Mouse (Mus musculus): ENCODE measurements around the gene Arl6ip4.

The Arl6ip4 gene

GRCm38 (mm10) chr5:124115990-124116845 is at the start of gene Arl6ip4:
Arl6ip4 (plus strand) TSS chr5:124116089.
- peak; percentile 71 for DNase-seq (ENCODE audit: low read depth, low spot score)

GRCm38 (mm10) chr5:124069657-124070056 is 46.2 kb upstream of the Arl6ip4 start:
- no peak for DNase-seq (ENCODE audit: low read depth, low spot score)

DNA sequence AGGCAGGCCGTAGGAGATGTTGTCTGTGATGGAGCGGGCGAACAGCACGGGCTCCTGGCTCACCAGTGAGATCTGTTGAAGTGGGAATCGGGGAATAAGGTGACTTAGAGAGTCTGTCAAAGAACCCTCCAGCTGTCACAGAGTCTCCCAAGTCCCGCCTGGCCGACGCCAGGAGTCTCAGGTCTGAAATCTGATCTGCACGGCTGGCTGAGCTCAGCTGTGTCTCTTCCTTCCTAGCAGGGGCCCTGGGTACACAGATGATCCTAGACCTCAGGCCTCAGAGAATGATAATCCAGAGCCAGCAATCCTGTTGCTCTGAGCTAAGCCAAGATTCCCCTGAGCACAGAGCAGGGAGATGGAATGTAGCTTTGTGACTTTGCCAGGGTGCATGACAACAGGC is 42.2 kb upstream of the Arl6ip4 start:
- DNase-seq (ENCODE audit: low read depth, low spot score) = no peak

DNA sequence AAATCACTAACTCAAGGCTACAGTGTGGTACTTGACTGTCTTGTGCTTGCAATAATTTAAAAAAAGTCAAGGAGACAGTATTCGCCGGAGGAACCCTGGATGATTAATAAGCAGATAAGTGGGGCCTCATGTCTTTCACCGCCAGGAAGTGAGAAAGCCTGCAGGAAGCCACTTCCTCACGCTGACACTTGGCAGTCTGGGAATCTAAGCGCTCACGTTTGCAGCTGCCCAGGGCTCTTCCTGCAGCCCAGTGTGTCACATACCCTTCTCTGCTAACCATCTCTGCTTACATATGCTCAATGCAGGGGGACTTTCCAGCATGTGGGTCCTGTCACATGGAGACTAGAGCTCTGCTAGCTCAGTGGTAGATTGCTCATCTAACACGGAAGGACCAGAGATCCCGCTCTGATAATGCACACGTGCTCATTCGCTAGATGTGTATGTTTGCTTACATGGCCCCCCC is 41.0 kb upstream of the Arl6ip4 start:
- DNase-seq (ENCODE audit: low read depth, low spot score) = no peak

DNA sequence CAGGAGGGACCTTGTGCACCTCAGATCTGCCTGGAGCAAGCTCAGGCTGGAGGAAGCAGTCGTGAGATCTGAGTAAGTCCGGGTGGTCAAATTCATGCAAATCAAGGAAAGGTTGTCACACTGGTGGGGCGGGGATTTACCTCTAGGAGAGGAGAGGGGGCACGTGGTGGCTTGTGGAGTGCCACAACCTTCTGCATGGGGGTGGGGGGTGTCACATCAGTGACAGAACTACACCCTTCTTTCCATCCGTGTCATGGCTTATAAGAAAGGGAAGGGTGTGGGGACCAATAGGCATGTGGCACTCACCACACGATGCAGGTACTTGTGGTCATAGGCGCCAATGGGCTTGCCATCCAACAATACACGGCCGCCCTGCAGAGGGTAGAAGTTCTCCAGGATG is 40.2 kb upstream of the Arl6ip4 start:
- no peak for DNase-seq (ENCODE audit: low read depth, low spot score)

DNA sequence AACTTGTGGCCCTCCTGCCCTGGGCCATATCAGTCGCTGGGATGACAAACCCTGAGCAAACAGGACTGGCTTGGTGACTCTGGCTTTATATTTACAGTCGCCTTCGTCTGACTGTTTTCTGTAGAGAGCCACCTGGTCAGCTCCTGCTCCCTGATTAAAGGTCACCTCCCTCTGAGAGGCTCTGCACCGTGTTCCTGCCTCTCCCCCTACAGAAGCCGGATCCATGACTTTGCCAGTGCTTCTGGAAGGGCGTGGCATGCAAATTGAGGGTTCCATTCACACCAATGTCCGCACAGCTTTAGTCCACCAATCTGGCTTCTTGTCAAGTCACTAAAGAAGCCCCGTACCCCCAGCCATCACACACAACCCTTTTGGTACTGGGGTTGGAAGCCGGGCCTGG is 39.3 kb upstream of the Arl6ip4 start:
- no peak for DNase-seq (ENCODE audit: low read depth, low spot score)

GRCm38 (mm10) chr5:124077241-124077640 is 38.6 kb upstream of the Arl6ip4 start:
- DNase-seq (ENCODE audit: low read depth, low spot score) = no peak

DNA sequence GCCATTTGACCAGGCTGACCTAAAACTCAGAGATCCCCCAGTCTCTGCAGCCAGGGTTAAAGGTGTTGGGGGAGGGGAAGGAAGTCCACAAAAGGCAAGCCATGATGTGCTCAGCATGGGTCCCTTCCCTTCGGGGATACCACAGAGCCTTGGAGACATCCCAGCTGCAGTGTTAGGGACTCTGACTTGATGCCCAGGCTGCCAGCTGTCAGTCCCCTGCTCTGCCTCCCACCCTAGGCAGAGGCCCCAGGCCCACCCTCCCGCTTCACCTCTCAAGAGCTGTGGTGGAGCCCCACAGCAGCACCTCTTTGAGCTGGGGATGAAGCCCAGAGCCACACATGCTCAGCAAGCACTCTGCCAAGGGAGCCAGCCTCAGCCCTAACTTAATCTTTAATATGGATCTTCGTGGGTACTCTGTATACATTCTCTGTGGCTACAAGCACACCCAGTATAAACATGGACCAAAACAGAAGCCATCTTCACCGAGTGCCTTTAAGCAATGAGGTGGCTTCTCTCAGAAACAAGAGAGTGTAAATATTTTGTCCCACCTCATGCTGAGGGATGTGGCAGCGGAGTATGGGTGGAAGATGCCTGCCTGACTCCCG is 37.9 kb upstream of the Arl6ip4 start:
- no peak for DNase-seq (ENCODE audit: low read depth, low spot score)

DNA sequence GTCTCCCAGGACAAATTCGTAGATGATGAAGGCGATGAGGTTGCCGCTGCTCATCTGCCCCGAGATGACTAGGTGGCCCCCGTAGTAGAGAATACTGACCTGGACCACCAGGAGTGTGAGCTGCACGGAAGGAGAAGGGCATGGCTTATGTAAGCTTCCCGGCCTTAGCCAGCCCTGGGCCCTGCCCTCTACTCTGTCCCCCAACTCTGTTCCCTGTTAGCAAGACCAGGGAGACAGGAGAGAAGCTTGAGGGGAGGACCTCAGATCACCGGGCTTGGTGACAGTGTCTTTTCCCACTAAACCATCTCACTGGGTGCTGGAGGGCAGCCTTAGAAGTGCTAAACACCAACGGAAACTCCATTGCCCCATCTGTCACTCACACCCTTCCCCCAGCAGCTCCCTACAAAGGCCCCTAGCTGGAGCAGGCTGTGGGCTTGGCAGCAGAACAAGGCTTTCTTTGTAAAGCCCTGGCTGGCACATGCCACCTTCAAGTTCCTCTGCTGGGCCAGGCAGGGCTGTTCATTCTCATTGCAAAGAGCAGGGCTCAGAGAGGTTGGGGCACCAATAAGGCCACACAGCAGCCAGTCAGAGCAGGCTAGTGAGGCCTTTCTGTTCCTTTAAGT is 37.0 kb upstream of the Arl6ip4 start:
- DNase-seq (ENCODE audit: low read depth, low spot score) = no peak

- no peak for DNase-seq (ENCODE audit: low read depth, low spot score)
Observed at GRCm38 (mm10) chr5:124079880-124080279, 36.0 kb upstream of the Arl6ip4 start.

GRCm38 (mm10) chr5:124082447-124082846 is 33.4 kb upstream of the Arl6ip4 start:
- no peak for DNase-seq (ENCODE audit: low read depth, low spot score)

GRCm38 (mm10) chr5:124082941-124083688 is 32.8 kb upstream of the Arl6ip4 start:
- DNase-seq (ENCODE audit: low read depth, low spot score) = no peak

GRCm38 (mm10) chr5:124083850-124084587 is 31.9 kb upstream of the Arl6ip4 start:
- no peak for DNase-seq (ENCODE audit: low read depth, low spot score)

DNA sequence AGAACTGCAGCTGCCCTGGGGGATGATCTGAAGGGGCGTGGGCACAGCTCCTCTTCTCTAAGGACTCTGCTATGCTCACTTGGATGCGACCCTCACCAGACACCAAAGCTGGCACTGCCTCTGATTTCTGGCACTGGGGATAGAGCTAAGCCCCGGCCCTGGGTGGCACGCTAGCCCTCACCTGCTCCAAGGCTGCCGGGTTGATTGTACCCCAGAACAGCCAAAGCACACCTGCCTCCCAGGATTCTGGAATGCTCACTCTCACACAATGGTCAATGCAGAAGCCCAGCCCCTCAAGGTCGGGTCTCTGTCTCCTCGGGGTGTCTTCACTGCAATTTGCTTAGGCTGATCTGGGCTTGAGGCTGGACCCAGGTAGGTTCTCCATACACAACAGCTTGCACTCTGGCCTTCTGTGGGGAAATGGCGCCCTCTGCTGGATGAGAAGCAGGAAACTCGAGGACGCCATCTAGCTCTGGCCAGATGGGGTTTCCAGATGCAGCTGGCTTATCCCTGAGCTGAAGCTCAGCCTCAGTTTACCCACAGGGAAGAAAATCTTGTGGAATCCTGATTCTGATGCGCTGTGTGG is 31.2 kb upstream of the Arl6ip4 start:
- DNase-seq (ENCODE audit: low read depth, low spot score) = peak; percentile 72

- DNase-seq (ENCODE audit: low read depth, low spot score) = no peak
Observed at GRCm38 (mm10) chr5:124085513-124085912, 30.4 kb upstream of the Arl6ip4 start.

DNA sequence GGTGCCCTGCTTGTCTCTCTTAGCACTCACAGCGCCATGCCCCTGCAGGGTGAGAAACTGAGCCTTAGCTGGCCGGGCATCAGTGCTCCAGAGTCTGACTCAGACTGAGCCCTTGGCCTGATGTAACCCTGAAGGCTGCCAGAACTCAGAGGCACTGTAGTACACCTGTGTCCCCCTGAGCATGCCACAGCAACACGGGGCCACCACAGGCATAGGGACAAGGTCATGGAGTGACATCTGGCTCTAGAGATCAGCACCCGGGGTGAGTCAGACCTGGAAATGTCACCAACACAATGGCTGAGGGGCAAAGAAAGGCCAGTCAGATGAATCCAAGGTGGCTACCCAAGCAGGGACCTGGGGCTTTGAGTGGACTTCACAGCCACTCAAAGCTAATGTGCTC is 29.0 kb upstream of the Arl6ip4 start:
- DNase-seq (ENCODE audit: low read depth, low spot score) = no peak

- DNase-seq (ENCODE audit: low read depth, low spot score) = no peak
Observed at GRCm38 (mm10) chr5:124089868-124090267, 26.0 kb upstream of the Arl6ip4 start.

DNA sequence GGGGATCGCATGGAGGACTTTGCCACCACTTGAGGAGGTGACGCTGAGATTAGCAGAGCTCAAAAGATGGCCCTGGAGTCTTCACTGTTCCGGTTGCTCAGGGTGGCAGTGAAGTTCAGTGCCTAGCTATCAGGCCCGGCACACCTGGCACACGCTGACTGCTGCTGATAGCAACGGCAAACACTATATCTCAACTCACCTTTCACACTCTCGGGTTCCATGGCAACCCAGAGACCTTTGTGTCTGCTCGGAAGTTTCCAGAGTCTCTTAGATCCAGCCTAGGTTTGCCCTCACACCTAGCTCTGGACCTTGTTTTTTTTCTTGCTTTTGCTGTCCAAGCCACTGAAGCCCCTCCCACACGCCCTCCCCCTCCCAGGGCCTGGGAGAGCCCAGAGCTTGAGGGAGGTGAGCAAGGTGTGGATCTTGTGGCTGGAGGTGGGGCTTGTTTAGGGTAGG is 23.9 kb upstream of the Arl6ip4 start:
- no peak for DNase-seq (ENCODE audit: low read depth, low spot score)

DNA sequence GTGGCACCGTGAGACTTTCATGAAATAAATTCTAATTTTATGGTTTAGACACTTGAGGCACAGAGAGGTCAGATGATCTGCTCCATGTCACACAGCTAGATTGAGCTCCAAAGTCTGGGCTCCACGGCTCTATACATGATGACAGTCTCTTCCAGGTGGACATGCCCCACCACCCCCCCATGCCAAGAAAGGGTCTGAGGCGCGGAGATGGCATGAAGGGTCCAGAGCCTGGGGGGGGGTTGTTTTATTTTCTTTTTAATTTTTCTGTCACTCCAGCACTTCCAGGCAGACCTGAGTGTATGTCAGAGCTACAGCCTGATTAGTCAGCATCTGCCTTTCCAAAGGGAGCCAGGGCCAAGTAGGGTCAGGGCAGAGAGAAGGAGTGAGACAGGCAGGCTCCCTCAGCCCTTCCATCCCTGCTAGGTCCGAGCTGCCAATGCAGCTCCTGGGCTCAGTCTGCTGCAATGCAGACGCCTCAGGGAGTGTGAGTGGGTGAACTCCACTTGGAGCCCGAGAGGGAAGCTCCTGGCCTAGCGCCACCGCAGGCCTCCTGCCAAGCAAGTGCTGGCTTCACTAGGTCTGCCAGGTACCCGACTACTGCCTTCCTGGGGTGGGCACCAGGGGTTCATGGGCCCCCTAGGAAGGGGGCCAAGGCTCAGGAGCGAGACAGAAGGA is 22.6 kb upstream of the Arl6ip4 start:
- DNase-seq (ENCODE audit: low read depth, low spot score) = no peak

Data from retina, adult 2 months (tissue).